Mouse (Mus musculus) brain, adult 10 weeks (tissue): ENCODE results near the gene Rapgef4. TPM values are rescaled to one million over a fixed set of nuclear protein-coding genes. Genes with fewer than 3 reads are reported as not detected.

Source experiments
- polyA plus RNA-seq: library from polyadenylated mRNA; stranded (reverse); fragments of 350-450 nt; fragmentation: Illumina TruSeq; extraction: RNeasy Lipid Tissue Mini Kit (QIAGEN cat#74804); gene quantifications from one replicate; pipeline ENCODE4 v1.2.3, GENCODE M21; 2015; ENCODE audit warnings: low read depth, low replicate concordance

The Rapgef4 gene
- 423 TPM for polyA plus RNA-seq

GRCm38 (mm10) chr2:71980771-71981342, at the start of gene Rapgef4:
Rapgef4 (plus strand) TSS chr2:71981240.

GRCm38 (mm10) chr2:72285256-72285887, 304.3 kb downstream of the Rapgef4 start, which contains the start of gene Map3k20:
Map3k20 (plus strand) TSS chr2:72285637.

Other genes starting within 250 kb of the Rapgef4 start
- gene Itga6, start 235.6 kb upstream of the Rapgef4 start, polyA plus RNA-seq: 21.5 TPM
- gene Pdk1, start 108.0 kb upstream of the Rapgef4 start, polyA plus RNA-seq: 36.8 TPM